Mouse (Mus musculus): ENCODE measurements around the gene Ptgdr2. TPM values are rescaled to one million over a fixed set of nuclear protein-coding genes. Genes with fewer than 3 reads are reported as not detected.

The Ptgdr2 gene
- polyA plus RNA-seq, 2 experiments, result 0.04 to 0.05 TPM

DNA sequence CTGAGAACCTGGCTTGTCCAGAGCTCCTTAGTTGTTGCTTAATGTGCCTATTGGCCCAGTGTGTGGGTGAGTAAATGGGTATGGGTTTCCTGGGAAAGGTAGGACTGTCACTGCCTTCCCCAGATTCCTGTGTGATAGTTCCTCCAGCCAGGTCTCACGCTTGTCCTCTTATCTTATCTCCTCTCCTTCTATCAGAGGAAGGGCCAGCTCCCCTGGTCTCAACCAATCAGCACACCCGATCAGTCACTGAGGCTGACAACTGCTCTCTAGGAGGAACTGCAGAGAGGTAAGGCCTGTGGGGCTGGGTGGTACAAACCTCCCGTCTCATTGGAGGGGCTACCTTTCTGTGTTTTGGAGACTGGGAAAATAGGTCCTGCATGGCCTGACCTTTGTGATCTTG, 1.8 kb downstream of the Ptgdr2 start:
- Histone ChIP-seq H3K36me3 (replicated peaks; ENCODE audit: control insufficient read depth, insufficient read depth, low read depth) (peaks cover 3% of the 10 kb centered on the region; the same call in 1 of the 2 replicates), H3K9me3 (ENCODE audit: control insufficient read depth, low read length) (no peaks in the 10 kb centered on the region), H3K27me3 (ENCODE audit: control insufficient read depth, insufficient read depth, low read length) (no peaks in the 10 kb centered on the region), H3K4me2 (ENCODE audit: low read depth) (no peak overlapping the region), H3K4me1 (replicated peaks; ENCODE audit: control insufficient read depth in 2 of 2, insufficient read depth in 2 of 2, low read length in 1 of 2) (peaks cover 0 to 19% of the 10 kb centered on the region in 2 experiments), H3K9ac (replicated peaks) (no peak overlapping the region), H3K4me3 (ENCODE audit: insufficient read depth in 1 of 2, low read depth in 2 of 2, low read length in 2 of 2) (no peak overlapping the region), H3K27ac (no peak overlapping the region)
- ATAC-seq (ENCODE audit: insufficient read depth) (no peak), DNase-seq (ENCODE audit: low read depth in 3 of 3, low spot score in 3 of 3) (no peak)
- 15% methylated on average over 3 of the region's 3 CpGs for WGBS (ENCODE audit: insufficient replicate concordance)
- TF ChIP-seq CTCF (IDR thresholded peaks at IDR 0.05; ENCODE audit: low read depth) (no peak), EP300 (IDR thresholded peaks at IDR 0.05; ENCODE audit: low read depth) (no peak)

DNA sequence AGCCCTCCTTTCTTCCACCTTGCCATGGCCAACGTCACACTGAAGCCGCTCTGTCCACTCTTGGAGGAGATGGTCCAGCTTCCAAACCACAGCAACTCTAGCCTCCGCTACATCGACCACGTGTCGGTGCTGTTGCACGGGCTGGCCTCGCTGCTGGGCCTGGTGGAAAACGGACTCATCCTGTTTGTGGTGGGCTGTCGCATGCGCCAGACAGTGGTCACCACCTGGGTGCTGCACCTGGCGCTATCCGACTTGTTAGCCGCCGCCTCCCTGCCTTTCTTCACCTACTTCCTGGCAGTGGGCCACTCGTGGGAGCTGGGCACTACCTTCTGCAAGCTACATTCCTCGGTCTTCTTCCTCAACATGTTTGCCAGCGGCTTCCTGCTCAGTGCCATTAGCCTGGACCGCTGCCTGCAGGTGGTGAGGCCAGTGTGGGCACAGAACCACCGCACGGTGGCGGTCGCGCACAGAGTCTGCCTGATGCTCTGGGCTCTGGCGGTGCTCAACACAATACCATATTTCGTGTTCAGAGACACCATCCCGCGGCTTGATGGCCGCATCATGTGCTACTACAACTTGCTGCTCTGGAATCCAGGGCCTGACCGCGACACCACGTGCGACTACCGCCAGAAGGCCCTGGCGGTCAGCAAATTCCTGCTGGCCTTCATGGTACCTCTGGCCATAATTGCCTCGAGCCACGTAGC, 3.3 kb downstream of the Ptgdr2 start:
- Histone ChIP-seq H3K9ac (replicated peaks) (0 out of 2 replicates have a peak overlapping the region, but pooled peaks have one; percentile 1), H3K27ac (no peak overlapping the region), H3K4me3 (ENCODE audit: insufficient read depth in 1 of 2, low read depth in 2 of 2, low read length in 2 of 2) (peak overlapping the region; percentile 1 to 9; a peak in 3 of 4 replicates), H3K4me2 (ENCODE audit: low read depth) (peak overlapping the region; percentile 59), H3K36me3 (replicated peaks; ENCODE audit: control insufficient read depth, insufficient read depth, low read depth) (peaks cover 11% of the 10 kb centered on the region), H3K9me3 (ENCODE audit: control insufficient read depth, low read length) (no peaks in the 10 kb centered on the region), H3K4me1 (replicated peaks; ENCODE audit: control insufficient read depth in 2 of 2, insufficient read depth in 2 of 2, low read length in 1 of 2) (peaks cover 0 to 18% of the 10 kb centered on the region in 2 experiments), H3K27me3 (ENCODE audit: control insufficient read depth, insufficient read depth, low read length) (no peaks in the 10 kb centered on the region)
- WGBS (ENCODE audit: insufficient replicate concordance), result 17% methylated on average over 37 of the region's 37 CpGs
- DNase-seq (ENCODE audit: low read depth in 3 of 3, low spot score in 3 of 3), result peak; percentile 42 to 49 (median 42)
- peak; percentile 67; the same call in 1 of the 2 replicates for ATAC-seq (ENCODE audit: insufficient read depth)
- no peak for TF ChIP-seq EP300 (IDR thresholded peaks at IDR 0.05; ENCODE audit: low read depth)
- TF ChIP-seq CTCF (IDR thresholded peaks at IDR 0.05; ENCODE audit: low read depth), result peak; percentile 94

DNA sequence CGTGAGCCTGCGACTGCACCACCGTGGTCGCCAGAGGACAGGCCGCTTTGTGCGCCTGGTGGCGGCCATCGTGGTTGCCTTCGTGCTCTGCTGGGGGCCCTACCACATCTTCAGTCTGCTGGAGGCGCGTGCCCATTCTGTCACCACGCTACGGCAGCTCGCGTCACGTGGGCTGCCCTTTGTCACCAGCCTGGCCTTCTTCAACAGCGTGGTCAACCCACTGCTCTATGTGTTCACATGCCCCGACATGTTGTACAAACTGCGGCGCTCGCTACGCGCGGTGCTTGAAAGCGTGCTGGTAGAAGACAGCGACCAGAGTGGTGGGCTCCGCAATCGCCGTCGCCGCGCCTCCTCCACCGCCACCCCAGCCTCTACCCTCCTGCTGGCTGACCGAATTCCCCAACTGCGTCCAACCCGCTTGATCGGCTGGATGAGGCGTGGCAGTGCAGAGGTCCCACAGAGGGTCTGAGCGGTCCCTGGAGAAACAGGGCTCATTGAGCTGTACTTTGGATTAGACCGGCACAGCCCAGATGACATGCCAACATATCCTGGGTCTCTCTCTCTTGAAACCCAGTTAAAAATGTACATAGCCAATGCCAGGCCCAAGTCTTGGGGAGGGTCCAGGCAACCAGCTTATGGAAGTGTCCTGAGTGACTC, 4.0 kb downstream of the Ptgdr2 start:
- ATAC-seq (ENCODE audit: insufficient read depth) (peak; percentile 22; the same call in 1 of the 2 replicates), DNase-seq (ENCODE audit: low read depth in 3 of 3, low spot score in 3 of 3) (no peak)
- Histone ChIP-seq H3K27ac (no peak overlapping the region), H3K9ac (replicated peaks) (0 out of 2 replicates have a peak overlapping the region, but pooled peaks have one; percentile 1), H3K9me3 (ENCODE audit: control insufficient read depth, low read length) (no peaks in the 10 kb centered on the region), H3K4me1 (replicated peaks; ENCODE audit: control insufficient read depth in 2 of 2, insufficient read depth in 2 of 2, low read length in 1 of 2) (peaks cover 0 to 18% of the 10 kb centered on the region in 2 experiments), H3K27me3 (ENCODE audit: control insufficient read depth, insufficient read depth, low read length) (no peaks in the 10 kb centered on the region), H3K4me2 (ENCODE audit: low read depth) (peak overlapping the region; percentile 59), H3K36me3 (replicated peaks; ENCODE audit: control insufficient read depth, insufficient read depth, low read depth) (peaks cover 11% of the 10 kb centered on the region), H3K4me3 (ENCODE audit: insufficient read depth in 1 of 2, low read depth in 2 of 2, low read length in 2 of 2) (peak overlapping the region; percentile 1 to 9; a peak in 3 of 4 replicates)
- WGBS (ENCODE audit: insufficient replicate concordance), result 12% methylated on average over 40 of the region's 40 CpGs
- TF ChIP-seq EP300 (IDR thresholded peaks at IDR 0.05; ENCODE audit: low read depth) (no peak), CTCF (IDR thresholded peaks at IDR 0.05; ENCODE audit: low read depth) (no peak)

DNA sequence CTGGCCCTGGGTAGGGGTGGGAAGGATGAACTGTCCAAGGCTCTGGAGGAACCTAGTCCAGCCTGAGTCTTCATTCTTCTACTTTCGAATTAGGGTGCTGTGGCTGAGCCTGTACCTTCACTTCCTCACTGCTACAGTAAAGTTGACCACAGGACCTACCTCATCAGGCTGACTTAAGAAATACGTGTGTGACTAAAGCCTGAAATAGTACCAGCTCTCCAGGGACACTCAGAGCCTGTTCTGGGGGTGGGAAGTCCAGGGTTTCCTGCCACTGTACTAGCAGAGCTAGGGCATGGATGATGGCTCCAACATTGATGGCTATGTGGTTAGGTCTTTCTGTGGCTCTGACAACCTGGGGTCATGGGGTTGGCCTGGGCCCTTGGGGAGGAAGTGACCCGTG, 7.0 kb downstream of the Ptgdr2 start:
- H3K27me3 ChIP-seq (ENCODE audit: control insufficient read depth, insufficient read depth, low read length), result no peaks in the 10 kb centered on the region
- no peak overlapping the region for H3K27ac ChIP-seq
- ATAC-seq (ENCODE audit: insufficient read depth) (no peak), DNase-seq (ENCODE audit: low read depth in 3 of 3, low spot score in 3 of 3) (no peak)
- TF ChIP-seq EP300 (IDR thresholded peaks at IDR 0.05; ENCODE audit: low read depth) (no peak), CTCF (IDR thresholded peaks at IDR 0.05; ENCODE audit: low read depth) (no peak)
- no peak overlapping the region for H3K9ac ChIP-seq (replicated peaks)
- peaks cover 11% of the 10 kb centered on the region for H3K36me3 ChIP-seq (replicated peaks; ENCODE audit: control insufficient read depth, insufficient read depth, low read depth)
- H3K4me1 ChIP-seq (replicated peaks; ENCODE audit: control insufficient read depth in 2 of 2, insufficient read depth in 2 of 2, low read length in 1 of 2), result peaks cover 0 to 9% of the 10 kb centered on the region in 2 experiments; a peak in 2 of 4 replicates
- H3K4me2 ChIP-seq (ENCODE audit: low read depth), result no peak overlapping the region
- H3K9me3 ChIP-seq (ENCODE audit: control insufficient read depth, low read length), result no peaks in the 10 kb centered on the region
- 54% methylated on average over 3 of the region's 3 CpGs for WGBS (ENCODE audit: insufficient replicate concordance)
- H3K4me3 ChIP-seq (ENCODE audit: insufficient read depth in 1 of 2, low read depth in 2 of 2, low read length in 2 of 2), result no peak overlapping the region

DNA sequence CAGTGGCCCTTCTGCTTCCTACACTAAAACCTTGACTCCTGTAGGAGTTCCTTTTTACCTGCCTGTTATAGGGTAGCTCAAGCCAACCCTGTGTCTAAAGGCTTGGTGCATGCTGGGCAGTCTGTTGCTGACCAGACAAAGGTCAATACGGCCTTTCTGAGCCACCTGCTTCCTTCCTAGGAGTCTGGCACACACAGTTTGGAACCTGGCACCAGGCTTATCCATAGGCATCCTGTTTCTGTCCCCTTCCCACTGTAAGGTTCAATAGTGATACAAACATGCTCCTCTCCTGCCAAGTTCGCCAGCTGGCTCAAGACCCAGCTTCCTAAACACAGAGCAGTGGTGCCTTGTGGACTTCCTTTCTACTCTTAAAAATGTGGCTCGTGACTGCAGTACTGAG, 9.5 kb downstream of the Ptgdr2 start:
- TF ChIP-seq CTCF (IDR thresholded peaks at IDR 0.05; ENCODE audit: low read depth) (no peak), EP300 (IDR thresholded peaks at IDR 0.05; ENCODE audit: low read depth) (no peak)
- peaks cover 11% of the 10 kb centered on the region for H3K36me3 ChIP-seq (replicated peaks; ENCODE audit: control insufficient read depth, insufficient read depth, low read depth)
- H3K27ac ChIP-seq, result no peak overlapping the region
- H3K9me3 ChIP-seq (ENCODE audit: control insufficient read depth, low read length), result no peaks in the 10 kb centered on the region
- peak overlapping the region; percentile 85 for H3K4me2 ChIP-seq (ENCODE audit: low read depth)
- H3K4me3 ChIP-seq (ENCODE audit: insufficient read depth in 1 of 2, low read depth in 2 of 2, low read length in 2 of 2), result peak overlapping the region; percentile 75 to 79; a peak in 3 of 4 replicates
- no peak overlapping the region for H3K9ac ChIP-seq (replicated peaks)
- no peaks in the 10 kb centered on the region for H3K27me3 ChIP-seq (ENCODE audit: control insufficient read depth, insufficient read depth, low read length)
- no peak for DNase-seq (ENCODE audit: low read depth in 3 of 3, low spot score in 3 of 3)
- 61% methylated on average over 3 of the region's 3 CpGs for WGBS (ENCODE audit: insufficient replicate concordance)
- ATAC-seq (ENCODE audit: insufficient read depth), result no peak
- peaks cover 4 to 13% of the 10 kb centered on the region in 2 experiments; a peak in 2 of 4 replicates for H3K4me1 ChIP-seq (replicated peaks; ENCODE audit: control insufficient read depth in 2 of 2, insufficient read depth in 2 of 2, low read length in 1 of 2)

All from liver, embryonic 14.5 days (tissue).